Mouse (Mus musculus): ENCODE results near the gene Samd11.

Samd11 gene

GRCm38 (mm10) chr4:156213134-156213533 lies 42.3 kb downstream of the Samd11 start:
- CTCF ChIA-PET: no interaction called here

- CTCF ChIA-PET: no interaction called here
These were observed 45.4 kb downstream of the Samd11 start for GRCm38 (mm10) chr4:156209963-156210635.

DNA sequence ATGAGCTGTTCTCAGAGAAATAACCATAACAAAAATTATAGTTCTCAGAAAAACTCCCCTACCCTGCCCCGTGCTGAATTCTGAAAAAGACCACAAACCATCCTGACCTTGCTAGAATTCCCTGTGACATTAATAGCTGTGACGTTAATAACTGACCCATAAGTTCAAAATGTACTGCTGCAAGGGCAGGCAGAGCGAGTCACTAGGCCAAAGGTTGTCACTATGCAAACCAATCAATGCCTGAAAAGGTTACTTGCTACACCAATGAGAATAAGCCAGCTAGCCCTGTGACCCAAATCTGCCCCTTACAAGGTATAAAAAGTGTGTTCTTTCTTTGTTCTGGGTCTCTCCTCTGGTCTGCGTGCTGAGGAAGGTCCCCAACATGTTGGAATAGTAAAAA lies 46.6 kb downstream of the Samd11 start:
- CTCF ChIA-PET: no interaction called here

- CTCF ChIA-PET: no interaction called here
These were observed 51.9 kb downstream of the Samd11 start for GRCm38 (mm10) chr4:156203413-156204131.

- CTCF ChIA-PET: no interaction called here
These were observed 52.5 kb downstream of the Samd11 start, which contains the start of gene AW011738 for GRCm38 (mm10) chr4:156203001-156203412. Gene AW011738, plus strand, starts transcription at chr4:156203304.

DNA sequence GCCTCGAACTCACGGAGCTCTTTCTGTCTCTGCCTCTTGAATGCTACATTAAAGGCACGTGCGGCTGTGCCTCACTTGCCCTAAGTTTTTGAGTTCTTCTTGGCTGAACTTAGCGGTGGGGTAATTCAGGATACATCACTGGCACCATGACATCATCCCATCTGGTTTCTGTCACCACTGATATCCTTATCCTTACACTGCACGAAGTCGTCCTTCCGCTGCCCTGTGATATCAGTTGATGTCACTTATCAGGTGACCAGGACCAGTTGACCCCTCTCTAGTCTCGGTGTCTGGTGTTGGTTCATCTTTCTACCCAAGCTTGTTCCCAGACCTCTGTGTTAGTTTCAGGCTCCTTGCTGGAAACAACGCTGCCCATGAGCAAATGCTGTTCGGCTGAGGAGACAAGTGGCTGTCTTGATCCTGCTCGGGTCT lies 53.0 kb downstream of the Samd11 start:
- CTCF ChIA-PET: no interaction called here

DNA sequence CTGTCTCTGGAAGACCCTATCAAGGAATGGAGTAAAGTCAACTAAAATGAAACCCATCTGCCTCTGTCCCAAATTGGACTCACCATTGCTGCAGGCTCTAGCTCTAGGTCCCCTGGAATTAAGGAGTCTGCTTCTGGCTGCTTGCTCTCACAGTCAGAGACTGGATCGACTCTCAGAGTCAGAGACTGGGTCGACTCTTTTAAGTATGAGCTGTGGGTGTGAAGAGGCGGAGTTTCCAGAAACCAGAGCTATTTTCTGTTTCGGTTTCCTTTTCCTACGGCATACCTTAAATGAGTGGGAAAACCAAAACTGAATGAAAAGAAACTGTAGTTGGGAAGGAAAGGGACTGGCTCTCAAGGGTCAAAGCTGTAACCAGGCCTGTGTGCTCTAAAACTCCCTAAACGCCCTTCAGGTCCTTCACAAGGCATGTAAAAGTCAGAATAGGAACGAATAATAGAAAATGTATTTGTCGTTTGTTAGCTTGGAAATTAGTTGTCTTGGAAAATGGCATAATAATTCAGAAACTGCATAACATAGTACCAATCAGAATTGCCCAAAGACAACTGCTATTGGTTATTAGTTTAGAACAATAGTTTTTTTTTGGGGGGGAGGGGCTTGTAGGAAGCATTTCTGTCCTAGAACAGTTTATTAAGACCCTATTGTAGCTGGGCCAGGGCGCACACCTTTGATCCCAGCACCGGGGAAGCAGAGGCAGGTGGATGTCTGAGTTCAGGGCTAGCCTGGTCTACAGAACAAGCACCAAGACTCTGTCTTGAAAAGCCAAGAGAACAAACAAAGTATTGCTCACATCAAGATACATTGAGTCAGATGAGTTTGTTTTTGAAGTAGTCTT lies 54.6 kb downstream of the Samd11 start, which contains the start of gene Isg15:
TSS of gene Isg15 (minus strand) at position 196 of the 853 bp plus-strand sequence.
- CTCF ChIA-PET: interaction anchor here (0.7 to 1.1 kb wide), 2 partner anchors 8 to 21 kb away, joined by 4 to 9 read pairs; no protein-coding TSS in a partner anchor

DNA sequence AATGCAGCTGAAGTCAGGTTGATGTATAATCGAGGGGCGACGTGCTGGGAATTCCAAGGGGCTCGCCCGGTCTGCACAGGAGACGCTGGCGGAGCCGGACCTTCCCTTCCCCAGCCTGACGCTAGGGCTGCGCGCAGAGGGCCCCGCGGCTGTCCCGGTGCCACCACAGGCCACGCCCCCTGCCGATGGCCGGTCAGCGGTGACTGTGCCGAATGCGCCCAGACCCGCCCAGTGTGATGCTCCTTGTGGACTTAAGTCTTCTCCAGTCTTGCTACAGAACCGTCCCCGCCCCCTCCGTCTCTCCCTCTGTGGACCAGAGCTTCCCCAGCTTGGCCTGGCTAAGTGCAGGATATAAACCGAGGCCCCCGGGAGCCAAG lies 57.6 kb downstream of the Samd11 start:
- CTCF ChIA-PET: interaction anchor here (0.6 to 0.9 kb wide), 2 partner anchors 25 to 120 kb away, joined by 3 to 10 read pairs; no protein-coding TSS in a partner anchor

DNA sequence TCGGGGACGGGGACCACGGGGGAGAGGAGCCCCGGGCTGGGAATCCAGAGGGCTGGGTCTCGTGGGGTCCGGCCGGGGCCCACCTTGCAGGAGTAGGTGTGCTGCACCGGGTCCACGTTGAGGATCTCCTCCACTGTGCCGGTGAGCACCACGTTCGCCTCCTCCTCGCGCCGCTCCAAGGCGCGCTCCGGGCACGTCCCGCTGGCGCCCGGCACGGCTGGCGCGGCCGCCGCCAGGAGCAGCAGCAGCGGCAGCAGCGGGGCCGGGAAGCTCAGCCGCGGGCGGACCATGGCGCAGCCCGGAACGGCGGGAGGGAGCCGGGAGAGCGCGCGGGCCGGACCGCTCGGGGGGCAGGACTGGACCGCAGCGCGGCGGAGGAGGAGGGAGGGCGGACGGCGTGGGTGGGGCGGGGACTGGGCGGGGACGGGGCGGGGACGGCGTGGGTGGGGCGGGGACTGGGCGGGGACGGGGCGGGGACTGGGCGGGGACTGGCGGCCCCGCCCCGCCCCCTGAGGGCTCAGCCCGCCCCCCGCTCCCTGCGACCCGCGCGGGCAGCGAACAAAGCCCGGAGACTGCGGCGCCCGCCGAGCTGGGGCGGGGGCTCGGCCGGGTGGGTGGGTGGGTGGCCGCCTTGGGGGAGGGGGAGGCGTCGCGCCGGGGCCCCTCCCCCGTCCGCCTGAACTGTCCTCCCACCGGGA lies 58.2 kb downstream of the Samd11 start, which contains the start of gene Agrn:
TSS of gene Agrn (minus strand) at position 358 of the 698 bp plus-strand sequence.
- CTCF ChIA-PET: interaction anchor here (0.6 kb wide), 1 partner anchor 24 kb away, joined by 3 read pairs; no protein-coding TSS in a partner anchor
